Mouse (Mus musculus) ES-CJ7 (cell line): Measurements from ENCODE around the gene Glyr1.

ENCODE experiments used
- DNase-seq: peaks from one replicate; pipeline ENCODE4 v3.0.0; 2011; ENCODE audit warnings: low read depth, low spot score

The Glyr1 gene

DNA sequence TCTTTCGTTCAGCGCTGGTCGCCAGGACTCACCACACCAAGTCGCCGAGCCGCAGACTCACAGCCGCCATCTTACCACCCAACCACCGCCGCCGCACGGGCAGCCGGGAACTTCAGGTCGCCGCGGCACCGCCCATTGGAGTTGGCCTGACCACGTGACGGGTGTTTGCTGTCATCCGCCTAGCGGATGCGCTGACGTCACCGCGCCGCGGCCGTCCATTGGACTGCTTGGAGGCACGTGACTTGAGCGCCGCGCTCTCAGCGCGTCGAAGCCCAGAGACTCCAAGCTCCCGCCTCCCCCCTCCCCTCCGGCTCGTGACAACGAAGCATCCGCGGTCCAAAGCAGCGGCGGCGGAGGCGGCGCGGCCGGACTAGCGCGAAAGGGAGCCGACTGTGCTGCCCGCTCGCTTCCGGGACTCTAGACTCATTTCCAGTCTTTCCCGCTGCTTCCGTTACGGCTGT, at the start of gene Glyr1, which contains the start of gene Ubn1:
TSS of gene Glyr1 (minus strand) at position 90 of the 461 bp plus-strand sequence.
TSS of gene Ubn1 (plus strand) at position 284 of the 461 bp plus-strand sequence.
- DNase-seq = peak; percentile 99

DNA sequence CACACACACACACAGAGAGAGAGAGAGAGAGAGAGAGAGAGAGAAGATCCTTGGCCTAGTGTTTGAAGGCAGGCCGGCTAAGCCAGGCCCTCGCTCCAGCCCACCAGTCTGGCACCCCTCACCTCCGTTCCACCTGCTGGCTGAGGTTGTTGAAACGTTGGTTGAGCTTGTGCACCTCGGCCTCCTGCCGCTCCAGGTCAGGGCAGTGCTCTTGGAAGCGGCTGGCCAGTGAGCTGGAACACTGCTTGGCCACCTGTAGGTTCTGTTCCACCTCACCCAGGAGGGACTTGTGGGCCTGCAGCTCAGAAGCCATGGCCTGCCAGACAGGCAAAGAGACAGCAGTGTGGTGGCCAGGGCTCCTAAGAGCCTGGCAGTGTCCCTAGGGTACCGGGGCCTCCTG, 46.8 kb upstream of the Glyr1 start:
- DNase-seq = no peak

DNA sequence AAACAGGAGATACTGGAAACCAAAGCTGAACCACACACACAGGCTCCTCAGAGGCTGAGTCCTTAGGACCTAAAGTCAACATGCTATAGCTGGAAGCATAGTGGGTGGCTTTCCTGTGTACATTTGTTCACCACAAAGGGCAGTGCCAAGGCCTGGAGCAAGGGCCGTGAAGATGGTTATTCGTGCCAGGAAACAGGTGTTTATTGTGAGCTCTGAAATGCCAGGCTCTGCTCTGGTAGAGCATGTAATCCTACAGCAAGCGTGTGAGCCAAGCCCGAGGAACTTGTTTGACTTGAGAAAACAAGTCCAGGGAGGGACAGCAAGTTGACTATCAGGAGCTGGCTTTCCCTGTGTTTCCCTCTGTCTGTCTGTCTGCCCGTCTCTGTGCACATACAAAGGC, 43.6 kb upstream of the Glyr1 start:
- no peak for DNase-seq

DNA sequence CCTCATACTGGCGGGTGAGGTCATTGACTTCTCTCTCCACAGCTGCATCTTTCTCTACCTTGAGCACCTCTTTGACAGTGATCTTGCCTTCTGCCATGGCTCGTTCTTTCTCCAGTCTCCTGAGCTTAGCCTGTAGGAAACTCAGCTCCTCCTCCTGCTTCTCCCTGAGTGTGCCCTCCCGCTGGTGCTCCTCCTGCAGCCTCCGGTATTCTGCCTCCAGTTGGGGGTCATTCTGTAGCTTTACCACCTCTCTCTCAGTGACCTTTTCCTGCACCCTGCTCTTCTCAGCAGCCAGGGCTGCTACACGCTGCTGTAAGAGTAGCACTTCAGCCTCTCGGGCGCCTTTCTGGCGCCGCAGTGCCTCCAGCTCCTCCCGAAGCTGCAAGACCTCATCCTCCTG, 39.4 kb upstream of the Glyr1 start:
- no peak for DNase-seq

DNA sequence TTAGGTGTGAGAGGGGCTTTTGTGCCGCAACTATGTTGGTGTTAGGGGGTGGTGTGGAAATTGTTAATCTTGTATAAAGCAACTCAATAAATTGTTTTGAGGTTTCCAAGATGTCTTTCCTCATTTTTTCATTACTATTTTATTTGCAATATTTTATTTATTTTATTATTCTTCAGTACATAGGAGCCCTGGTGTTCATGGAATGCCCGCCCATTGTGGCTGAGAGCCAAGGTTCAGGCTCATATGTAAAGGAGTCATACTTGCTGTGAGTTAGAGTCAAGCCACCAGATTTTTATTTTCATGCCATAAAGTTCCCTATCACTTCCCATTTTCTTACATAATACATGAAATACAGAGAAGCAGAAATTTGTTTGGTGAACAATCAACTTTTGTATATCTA, 36.5 kb upstream of the Glyr1 start:
- DNase-seq = no peak

DNA sequence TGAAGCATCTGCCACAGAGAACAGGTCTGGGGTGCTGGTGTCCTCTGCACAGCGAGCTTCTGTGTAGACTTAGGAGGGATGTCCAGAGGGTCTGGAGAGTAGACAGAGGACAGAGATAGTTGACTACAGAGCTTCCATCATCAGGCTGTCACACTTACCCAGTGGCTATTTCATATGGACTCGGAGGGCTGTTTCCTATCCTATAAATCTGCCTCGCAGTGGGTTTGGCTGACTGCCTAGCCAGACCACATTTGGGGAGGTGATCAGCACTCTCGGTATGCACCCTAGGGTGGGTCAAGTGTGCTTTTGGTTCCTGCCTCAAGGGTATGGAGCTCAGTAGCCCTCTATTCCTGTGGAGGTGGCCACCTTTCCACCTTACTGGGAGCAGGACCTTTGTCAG, 35.5 kb upstream of the Glyr1 start:
- no peak for DNase-seq

DNA sequence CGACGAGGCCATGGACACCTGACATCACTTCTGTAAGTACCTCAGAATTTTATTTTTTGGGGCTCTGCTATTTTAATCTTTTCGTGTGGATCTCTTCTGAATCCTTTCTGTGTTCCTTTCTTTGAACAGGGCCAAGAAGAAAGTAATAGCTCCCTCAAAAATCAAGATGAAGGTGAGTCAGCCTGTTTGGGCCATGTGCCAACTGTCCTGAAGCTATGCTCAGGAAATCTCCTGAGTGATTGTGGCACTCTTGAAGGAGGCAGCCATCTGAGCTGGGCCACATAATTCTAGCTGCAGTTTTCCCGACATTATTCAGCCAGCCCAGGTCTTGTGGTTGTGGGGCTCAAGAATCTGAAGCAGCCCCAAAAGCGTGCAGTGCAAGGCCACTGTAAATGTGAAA, 24.7 kb upstream of the Glyr1 start:
- no peak for DNase-seq

DNA sequence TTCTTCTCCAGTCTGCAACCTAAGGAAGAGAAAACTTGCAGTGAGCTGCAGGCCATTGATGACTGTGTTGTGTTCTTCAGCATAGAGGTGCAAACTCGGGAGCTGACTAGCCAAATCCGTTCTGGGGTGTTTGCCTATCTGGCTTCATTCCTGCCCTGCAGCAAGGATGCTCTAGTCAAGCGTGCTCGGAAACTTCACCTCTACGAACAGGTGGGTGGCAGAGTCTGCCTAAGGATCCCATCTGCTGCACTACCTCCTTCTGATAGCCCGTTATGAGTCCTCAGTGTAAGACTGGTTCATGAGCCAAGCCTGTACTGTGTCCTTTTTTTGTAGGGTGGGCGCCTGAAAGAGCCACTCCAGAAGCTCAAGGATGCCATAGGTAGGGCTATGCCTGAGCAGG, 22.3 kb upstream of the Glyr1 start:
- DNase-seq = no peak

DNA sequence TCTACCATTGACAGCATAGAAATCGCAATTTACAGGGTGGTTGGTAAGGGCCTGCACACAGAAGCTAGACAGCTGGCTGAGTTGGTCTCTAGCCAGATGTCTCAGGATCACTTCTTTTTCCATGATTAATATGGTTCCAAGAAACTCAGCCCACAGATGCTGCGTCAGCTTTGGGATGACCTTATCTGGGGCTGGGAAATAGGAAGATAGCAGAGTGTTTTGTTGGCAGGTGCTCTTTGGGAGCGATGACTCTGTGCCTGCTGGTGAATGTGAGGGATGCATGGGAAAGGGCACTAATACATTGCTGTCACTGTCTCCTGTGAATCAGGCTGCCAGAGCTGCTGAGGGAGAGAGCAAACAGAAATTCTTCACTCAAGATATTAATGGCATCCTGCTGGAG, 20.7 kb upstream of the Glyr1 start:
- no peak for DNase-seq

DNA sequence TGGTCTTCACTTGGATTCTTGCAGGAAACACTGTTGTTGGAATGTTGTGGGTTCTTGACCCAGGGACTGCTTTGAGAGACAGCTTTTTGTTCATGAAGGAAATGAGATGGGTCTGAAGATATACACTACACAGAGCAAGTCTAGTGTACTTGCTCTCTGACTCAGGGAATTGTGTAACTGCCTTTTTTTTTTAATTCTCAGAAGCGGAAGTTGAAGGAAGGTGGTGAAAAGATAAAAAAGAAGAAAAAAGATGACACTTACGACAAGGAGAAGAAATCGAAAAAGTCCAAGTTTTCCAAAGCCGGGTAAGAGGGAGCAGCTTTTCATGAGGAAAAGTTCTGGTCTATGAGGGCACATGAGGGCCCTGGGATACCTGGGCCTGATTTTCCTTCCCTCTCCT, 13.8 kb upstream of the Glyr1 start:
- DNase-seq = no peak

DNA sequence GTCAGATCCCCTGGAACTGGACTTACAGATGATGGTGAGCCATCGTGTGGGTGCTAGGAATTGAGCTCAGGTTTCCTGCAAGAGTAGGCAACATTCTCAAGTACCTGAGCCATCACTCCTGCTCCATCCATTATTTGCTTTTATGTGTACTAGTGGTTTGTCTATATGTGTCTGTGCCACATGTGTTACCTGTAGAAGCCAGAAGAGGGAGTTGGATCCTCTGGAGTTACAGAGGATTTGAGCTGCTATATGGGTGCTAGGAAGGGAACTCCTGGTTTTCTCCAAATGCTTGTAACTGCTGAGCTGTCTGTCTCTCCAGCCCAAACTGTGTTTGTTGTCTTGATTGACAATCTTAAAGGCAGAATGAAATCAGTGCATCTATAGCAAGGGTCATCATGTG, 8.5 kb upstream of the Glyr1 start:
- peak; percentile 56 for DNase-seq

DNA sequence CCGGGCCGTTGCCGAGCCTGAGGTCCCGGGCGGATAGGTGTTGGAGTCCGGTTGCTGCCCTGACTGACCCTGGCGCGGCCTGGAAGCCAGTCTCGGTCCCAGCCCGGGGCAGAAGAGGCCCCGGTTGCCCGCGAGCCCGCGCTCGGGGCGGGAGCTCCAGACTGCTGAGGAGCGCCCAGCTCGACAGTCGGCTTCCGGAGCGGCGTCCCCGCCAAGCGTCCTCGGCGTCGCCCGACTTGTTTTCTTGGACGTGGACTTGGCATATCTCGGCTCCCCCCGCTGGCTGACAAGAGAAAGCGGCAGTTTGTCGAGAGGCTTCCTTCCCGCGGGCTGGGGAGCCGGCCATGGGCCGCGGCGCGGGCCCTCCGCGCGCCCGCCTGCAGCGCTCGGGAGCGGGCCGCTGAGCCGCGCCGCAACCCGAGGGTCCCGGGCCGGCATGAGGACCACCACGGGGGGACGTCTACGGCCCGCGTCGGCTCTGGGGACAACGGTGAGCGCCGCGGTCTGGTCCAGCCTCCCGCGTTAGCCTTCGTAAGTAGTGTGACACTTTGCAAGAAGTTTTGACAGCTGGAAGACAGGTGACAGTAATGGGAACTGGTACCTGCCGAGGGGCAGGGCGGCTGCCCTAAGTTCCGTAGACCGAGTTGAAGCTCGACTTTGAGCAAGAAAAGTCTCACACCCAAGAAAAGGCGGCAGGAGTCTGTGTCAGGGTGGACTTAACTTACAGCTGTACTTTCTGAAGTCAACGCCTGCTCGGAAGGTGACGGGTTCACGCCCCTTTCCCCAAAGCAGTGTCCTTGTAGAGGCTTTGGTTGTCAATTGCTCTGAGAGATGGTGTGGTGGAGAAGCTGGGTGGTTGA, 818 bp upstream of the Glyr1 start:
- DNase-seq = peak; percentile 54

DNA sequence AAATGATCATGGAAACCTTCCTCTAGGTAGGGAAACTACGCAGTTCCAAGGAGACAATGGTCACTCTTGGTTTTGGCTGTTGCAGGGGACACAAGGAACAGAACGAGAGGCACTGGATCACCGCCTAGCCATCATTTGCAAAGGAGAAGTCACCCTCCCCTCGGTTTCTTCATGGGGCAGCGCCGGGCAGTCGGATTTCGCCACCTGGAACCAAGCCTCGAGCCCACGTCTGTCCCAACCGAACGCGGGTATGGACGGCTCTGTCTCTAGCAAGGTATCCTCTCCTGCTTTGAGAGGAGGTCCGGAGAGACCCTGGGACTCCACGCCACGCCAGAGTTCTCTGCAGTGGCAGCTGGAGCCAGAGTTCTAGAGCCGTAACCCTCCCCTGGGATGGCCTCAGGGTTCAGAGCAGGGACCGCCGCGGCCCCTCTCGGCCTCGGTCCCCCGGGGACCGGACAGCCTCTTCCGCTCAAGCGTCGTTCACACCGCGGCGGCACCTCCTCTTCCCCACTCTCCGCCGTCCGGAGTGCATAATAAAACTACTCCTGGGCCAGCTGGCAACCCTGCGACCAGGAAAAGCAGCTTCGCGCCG, 385 bp downstream of the Glyr1 start:
- peak; percentile 4 for DNase-seq

DNA sequence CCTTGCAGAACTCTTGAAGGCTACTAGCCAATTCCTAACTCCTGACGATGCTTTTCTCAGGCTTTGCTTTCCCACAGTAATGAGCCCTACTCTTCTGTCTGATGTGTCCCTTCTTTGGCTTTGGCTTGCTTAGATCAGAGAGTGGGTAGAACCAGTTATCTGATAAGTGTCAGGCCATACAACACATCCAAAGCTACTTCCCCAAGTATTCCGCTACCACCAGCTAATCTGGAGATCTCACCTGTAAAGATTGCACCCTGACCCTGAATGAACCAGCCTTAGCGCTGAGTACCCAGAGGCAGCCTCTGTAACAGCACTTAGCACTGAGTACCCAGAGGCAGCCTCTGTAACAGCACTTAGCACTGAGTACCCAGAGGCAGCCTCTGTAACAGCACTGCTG, 4.3 kb downstream of the Glyr1 start:
- DNase-seq = no peak

DNA sequence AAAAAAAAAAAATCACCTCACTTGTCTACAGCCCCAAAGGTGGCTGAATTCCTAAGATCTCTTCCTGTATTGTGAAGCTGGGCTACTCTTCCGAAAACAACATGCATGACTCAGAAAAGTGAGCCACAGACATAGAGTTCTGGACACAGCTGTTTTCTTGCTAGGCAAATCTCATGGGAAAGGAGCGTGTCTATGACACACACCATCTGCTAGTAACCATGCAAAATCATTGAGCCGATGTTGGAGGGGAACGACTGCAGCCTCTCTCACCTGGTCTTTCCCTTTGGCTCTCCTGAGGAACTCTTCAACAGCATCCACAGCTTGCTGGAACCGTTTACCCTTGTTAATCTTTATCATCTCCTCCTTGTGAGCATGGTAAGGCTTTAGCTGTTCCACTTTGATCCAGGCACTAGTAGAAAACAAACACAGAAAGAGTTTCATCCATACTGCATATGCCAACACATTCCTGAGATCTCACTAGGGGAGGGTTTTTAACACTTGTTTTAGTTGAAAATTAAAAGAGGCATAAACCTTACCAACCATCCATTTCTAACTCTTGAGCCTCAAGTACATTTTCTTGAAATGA, 12.9 kb downstream of the Glyr1 start:
- DNase-seq = no peak

DNA sequence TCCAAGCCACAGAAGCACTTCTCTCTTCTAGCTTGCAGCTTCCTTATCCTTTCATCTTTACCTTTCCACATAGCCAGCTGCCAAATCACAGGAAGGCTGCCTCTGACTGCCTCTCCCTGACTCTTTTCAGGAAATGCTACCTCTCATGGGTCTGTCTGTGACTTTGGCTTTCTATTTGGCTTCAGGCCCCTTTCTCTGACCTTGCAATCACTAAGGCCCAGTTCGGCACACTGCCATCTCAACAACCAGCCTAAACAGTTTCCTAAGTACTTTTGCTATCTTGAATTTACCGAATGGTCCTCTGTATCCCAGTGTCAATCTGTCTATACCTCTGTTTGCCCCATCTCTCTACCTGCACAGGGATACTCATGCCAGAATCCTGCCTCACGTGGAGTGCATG, 14.1 kb downstream of the Glyr1 start:
- no peak for DNase-seq

DNA sequence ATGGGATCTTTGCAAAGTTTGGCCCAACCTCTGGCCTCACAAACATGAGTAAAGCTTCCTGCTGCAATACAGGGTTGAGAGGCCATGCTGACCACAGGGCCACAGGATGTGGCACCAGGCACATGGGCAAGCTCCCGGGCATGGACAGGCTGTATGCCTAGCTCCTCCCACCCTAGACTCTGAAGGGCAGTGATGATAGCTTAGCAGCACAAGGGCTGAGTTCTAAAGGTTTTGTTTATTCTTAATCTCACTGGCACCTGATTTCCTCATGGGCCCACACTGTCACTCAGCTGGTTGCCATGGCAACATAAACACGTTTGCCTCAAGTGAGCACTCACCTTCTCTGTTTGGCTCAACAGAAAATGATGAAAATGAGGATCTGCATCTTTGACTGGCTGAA, 19.8 kb downstream of the Glyr1 start:
- no peak for DNase-seq

DNA sequence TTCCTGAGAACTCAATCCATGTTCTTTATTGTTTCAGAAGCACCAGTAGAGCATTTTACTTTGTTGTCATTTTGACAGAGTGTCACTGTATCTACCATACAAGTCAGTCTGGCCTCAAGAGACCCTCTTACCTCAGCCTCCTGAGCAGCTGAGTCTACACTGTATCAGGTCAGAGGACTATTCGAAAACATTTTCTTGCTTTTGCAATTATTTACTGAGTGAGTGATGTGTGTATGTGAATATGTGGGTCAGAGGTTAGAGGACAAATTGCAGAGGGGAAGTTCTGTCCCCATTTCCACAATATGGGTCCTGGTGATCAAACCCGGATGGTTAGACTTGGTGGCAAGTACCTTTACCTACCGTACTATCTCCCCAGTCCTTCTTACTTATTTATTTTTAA, 25.6 kb downstream of the Glyr1 start:
- no peak for DNase-seq

DNA sequence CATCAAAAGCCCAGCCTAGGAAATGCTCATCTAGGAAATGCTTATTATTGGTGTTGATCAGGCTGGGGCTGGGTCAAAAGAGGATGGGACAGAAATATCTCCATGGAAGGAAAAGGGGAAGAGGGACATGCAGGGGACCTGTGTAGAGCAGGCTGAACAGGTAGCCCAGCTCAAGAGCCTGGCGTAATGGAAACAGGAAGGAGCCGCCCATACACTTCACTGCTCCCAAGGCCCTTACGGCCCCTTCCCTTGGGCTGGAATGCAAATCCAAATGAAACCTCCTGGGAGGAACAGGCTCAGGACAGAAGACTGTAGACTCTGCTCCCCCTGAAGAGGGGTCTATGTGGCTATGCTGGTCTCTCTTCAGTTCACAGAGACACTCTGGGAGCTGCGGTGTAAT, 35.1 kb downstream of the Glyr1 start:
- no peak for DNase-seq

DNA sequence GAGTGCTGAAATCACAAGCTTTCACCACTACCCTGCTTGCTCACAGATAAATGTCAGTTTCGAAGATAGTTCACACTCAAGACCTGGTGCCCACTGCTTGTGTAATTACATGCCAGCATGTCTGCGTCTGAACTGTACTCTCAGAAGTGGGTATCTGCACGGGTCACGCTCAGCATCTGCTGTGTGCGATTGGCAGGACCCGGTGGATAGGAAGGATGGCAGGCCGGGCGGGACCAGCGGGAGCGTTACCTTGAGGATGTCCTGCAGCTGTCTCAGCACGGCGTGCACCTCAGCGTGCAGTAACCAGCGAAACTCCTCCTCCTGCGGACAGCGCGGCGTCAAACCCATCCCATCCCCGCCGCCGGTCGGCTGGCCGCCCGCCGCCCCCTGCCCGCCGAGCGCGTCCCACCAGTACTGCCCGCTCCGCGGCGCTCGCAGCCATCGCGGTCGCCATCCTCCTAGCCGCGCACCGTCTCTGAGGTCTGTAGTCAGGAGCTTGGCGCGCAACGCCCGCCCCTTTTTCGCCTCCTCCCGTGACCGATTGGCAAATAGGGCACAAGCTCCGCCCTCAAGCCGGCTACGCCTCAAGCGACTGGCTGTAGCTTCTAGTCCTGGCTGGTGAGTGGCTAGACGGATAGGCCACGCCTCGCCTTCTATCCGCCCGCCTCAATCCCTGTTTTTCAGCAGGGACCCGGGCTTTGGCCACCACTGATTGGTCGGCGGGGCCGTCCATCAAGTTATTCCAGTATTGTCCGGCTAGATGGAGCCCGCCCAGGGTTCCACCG, 36.4 kb downstream of the Glyr1 start, which contains the start of gene Rogdi:
TSS of gene Rogdi (minus strand) at position 500 of the 785 bp plus-strand sequence.
- peak; percentile 99 for DNase-seq

DNA sequence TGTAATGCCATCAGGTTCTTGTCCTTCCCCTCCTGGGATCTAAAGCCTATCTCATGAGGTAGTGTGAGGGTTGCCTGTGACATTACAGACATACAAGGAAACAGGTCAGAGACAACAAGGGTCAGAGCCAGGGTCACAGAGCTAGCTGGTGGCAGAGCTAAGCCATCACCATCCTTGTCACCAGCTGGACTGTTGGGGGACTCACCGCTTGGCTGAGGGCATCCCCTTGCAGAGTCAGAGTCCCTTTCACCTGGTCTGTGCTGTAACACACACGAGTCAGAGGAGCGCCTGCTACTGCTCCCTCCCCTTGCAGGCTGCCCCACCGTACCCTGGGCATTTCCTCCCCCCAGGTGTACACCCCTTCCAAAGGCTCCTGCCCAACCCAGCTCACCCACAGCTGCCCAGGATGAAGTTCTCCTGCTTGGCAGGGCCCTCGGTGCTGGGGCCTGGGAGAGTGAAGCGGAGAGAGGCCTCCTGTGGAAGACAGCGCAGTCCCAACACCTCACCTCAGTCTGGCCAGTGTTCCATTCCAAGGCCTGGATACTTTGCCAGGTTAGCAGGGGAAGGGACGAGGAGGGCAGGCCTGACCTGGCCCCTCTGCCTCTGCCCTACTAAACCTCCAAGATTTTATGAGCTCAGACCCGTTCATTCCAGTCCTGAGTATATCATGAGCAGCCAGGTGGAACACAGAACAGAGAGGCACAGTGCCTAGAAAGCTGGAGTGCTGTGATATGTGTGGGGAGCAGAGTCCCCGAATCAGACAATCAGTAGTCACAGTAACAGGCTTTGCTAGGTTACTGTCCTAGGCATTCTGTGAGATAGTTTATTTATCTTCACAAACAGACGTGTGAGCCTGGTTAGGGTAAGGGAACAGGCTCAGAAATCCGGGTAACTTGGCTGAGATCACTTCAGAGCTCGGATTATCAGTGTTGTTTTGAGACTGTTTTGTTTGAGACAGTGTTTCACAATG, 37.3 kb downstream of the Glyr1 start:
- DNase-seq = no peak
